Mouse (Mus musculus) liver, embryonic 18 days (tissue): ENCODE measurements around the gene Timmdc1. TPM values are rescaled to one million over a fixed set of nuclear protein-coding genes. Genes with fewer than 3 reads are reported as not detected.

Source experiments
- polyA plus RNA-seq: library from polyadenylated mRNA; depleted of rRNA; stranded (reverse); fragments of >200 nt; gene quantifications from 2 replicates; pipeline ENCODE4 v1.2.3, GENCODE M21; 2012; rRNA removed

Gene Timmdc1
- polyA plus RNA-seq = 7.9 and 8.6 TPM in 2 replicates

DNA sequence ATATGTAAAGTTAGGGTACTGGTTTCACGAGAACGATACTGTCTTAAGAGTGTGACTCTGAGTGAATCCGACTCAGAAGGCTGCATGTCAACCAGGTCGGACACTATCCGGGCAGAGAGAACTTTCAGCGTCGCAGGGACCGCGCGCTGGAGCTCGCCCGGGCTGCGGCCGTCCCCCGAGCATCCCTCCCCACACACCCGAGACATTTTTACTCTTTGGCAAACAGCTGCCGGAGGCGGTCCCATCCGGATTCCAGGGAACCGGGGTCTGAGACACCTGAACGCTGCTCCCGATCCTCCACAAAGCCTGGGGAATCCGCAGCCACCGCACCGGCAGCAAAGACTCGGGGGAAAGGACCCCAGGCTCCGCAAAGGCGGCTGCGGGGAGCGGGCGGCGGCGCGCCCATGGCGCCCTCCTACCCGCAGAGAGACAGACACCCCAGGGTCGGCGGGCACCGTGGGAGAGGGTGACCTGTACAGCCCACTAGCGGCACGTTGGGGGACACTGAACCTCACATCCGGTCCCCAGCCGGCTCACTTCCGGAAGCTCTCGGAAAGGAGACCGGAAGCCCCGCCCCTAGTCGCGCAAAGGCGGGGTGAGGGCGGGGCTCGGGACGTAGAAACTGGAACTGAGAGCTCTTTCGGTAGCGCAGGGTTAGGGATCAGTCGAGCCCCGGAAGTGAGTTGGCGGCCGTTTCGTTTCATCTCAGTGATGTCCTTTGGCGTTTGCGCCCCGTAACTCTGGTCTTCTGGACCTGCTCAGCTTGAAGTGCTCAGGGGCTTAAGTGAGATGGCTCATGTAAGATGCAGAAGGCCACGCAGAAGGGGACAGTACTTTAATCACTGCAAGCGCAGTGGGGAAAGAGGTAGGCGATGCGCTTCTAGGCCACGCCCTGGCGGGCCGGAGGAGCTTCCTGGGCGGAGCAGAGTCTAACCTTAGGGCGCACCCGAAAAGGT, at the start of gene Timmdc1:
Gene Timmdc1 (minus strand): TSS at position 535 of the 956 bp plus-strand sequence.

DNA sequence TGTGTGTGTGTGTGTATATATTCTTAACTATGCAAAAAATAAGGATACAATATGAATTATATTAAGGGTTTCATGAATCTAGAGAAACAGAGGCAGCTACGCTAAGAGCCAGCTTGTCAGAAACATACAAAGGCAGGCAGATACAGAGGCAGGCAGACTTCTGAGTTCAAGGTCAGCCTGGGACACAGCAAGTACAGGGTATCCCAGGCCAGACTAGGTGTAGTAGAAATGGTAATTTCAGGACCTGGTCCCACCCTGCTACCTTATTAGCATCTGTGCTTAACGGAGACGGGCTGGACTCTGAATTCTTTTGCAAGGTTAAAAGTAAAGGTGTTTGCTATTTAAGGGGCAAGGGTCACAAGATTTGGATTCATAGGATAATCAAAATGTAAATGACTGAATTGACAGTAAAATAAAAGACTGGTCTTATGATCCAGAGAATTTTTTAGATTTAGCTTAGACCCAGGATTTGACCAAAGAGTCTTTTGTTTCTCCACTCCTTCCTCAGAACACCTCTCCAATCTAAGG, 35.8 kb upstream of the Timmdc1 start, which contains the start of gene Tmem39a:
Gene Tmem39a (plus strand): TSS at position 478 of the 528 bp plus-strand sequence.

DNA sequence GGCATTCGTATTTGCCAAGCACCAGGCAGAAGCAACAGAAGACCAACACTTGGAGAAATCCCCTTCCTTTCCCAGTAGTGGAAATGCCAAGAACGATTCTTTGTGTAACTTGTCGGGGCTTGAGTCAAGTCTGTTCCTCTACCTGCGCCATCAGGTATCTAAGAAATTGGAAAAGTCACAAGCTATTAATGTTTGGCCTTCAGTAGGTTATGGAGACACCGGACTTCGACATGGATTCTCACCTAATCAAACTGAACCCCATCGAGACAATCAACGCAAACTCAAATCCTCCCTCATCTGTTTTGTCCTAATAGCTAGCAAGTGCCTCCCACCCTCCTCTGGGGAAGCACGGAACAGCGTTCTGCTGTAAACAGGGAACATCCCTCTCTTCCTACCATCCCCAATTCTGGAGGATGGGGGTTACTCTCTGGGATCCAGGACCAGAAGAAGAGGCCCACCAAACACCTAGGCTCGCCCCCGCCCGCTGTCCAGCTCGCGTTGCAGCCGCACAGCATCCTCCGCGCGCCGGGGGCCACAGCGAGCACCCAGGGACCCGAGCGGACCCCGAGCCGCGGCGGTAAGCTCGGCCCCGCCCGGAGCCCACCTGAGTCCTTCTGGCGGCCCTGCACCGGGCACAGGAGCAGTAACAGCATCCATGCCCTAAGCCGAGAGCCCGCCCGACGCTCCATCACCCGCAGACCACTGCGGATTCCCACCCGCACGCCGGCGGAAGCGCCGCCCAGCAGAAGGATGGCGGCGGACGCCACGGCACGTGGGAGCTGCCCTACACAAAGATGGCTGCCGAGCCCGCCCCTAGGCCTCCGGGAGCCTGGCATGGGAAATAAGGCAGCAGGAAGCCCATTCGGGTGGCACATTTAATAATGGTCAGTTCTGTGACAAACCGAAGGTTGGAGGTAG, 27.3 kb upstream of the Timmdc1 start, which contains the start of gene Poglut1:
Gene Poglut1 (minus strand): TSS at position 780 of the 918 bp plus-strand sequence.

DNA sequence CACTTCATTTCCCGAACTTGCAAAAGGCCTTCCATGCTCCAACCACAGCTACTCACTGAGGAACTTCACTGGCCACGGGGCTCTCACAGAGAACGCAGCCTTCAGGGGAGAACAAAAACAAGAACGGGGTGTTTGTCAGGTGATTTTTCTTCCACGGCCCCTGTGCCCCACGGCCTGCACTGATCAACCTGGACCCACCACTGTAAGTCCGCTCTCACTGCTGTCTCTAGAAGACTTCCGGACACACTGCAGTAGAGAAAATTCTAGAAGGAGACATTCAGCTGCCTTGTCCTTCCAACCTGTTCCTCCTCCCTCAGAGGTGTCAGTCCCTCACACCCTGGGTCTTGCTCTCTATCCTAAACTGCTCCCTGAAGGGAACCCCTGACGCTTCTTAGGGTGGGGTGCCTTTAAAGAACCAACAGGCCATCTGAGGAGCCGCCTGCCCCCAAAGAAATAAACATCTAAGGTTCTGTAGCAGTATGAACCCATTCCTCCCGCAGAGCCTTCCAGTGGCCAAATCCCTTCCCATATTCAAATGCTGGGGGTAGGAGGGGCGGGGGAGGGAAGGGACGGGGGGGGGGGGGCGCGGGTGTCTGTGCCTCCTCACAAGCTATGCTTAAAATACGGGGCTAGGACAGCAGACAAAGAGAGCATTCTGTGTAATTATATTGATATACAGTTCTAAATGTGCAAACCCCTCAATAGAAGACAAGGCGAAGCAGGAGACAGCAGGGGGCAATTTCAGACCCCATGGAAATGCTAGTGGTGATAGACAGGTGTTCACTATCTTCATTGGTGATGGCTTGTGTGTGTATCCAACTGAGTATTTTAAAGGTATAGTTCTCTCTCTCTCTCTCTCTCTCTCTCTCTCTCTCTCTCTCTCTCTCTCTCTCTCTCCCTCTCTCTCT, 66.7 kb downstream of the Timmdc1 start, which contains the start of gene Cd80:
Gene Cd80 (plus strand): TSS at position 51 of the 908 bp plus-strand sequence.

DNA sequence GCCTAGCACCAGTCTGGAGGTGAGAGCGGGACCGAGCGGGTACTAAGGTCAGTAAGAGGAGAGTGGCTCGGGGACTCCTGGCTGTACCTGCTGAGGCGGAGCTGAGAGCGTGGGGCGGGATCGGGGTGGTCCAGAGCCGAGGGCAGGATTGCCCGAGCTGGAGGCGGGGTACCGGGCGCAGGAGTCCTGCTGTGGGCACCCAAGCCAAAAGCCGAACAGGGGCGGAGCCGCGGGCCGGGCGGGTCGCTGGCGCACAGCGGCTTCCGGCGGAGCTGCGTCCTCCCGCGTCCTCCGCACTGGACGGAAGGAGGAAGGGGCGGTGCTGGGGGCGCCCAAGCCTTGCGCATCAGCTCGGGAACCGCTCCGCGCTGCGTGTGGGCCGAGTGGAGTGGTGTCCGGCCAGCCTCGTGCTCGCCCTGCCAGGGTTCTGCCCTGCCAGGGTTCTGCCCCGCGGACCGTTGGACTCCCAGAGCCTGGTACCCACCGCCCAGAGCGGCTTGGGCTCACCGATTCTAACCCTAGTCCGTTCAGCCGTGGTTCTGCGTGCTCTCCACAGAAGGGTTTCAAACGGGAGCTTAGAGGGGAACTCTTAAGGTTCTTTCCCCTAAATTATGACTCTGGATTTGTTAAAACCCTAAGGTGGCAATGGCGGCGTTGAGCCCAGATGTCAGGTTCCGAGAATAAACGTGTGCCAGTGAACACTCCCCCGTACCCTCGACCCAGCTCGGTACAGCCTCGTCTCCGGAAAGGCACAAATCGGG, 69.8 kb downstream of the Timmdc1 start, which contains the start of gene Adprh:
Gene Adprh (minus strand): TSS at position 262 of the 761 bp plus-strand sequence.

Other genes with a start within 250 kb of the Timmdc1 start
- gene Nr1i2, start 227.8 kb downstream of the Timmdc1 start, polyA plus RNA-seq = 19.0 and 20.4 TPM in 2 replicates
- 0.02 and 0.04 TPM in 2 replicates for gene Maats1, start 180.5 kb downstream of the Timmdc1 start, polyA plus RNA-seq
- gene Cox17, start 175.7 kb downstream of the Timmdc1 start, polyA plus RNA-seq = 150 and 164 TPM in 2 replicates
- gene Gm21987, start 175.6 kb downstream of the Timmdc1 start, polyA plus RNA-seq = not detected in 2 replicates
- gene Popdc2, start 160.5 kb downstream of the Timmdc1 start, polyA plus RNA-seq = 9.8 and 10.6 TPM in 2 replicates
- gene Pla1a, start 89.5 kb downstream of the Timmdc1 start, polyA plus RNA-seq = 51.4 and 52.5 TPM in 2 replicates
- 11.0 and 11.5 TPM in 2 replicates for gene Adprh, start 70.0 kb downstream of the Timmdc1 start, polyA plus RNA-seq
- 0.68 and 0.71 TPM in 2 replicates for gene Cd80, start 67.1 kb downstream of the Timmdc1 start, polyA plus RNA-seq
- 5.7 and 6.2 TPM in 2 replicates for gene Poglut1, start 27.6 kb upstream of the Timmdc1 start, polyA plus RNA-seq
- gene Tmem39a, start 36.0 kb upstream of the Timmdc1 start, polyA plus RNA-seq = 36.9 and 44.6 TPM in 2 replicates
- 1.2 and 1.5 TPM in 2 replicates for gene Arhgap31, start 190.6 kb upstream of the Timmdc1 start, polyA plus RNA-seq
- 2.0 TPM in 2 replicates for gene B4galt4, start 219.6 kb upstream of the Timmdc1 start, polyA plus RNA-seq